Comparison of ENCODE assay signal across 10 mouse cellular contexts in the genomic region with DNA sequence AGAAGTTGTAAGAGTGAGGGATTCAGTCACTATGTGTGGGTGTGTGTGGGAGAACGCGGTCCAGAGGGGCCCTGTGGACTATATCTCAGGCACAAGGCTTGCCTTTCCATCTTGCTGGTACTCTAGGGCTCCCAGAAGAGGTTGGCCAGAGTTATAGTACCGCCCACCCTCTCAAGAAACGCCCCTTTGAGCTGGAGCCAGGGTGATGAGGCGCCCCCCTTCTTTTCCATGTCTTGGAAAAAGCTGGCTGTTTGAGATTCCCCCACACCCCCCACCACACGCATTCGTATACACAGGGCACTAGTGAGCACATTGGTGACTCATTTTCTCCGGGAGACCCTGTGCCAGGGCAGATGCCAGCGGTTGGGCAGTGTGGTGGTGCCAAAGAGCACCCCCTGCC. TPM values are rescaled to one million over a fixed set of nuclear protein-coding genes. Genes with fewer than 3 reads are reported as not detected.
DNase-seq lines count a peak whose midpoint lies in the region; ATAC-seq lines count a peak whose summit lies in the region.
"Had no signal": no experiment of that assay in that cellular context is flagged by ENCODE, and none has a peak within 500 bp of the region (broad histone marks: within the 10 kb centered on the region; RNA-seq: fewer than 3 reads in every experiment).

No protein-coding gene starts in this region.

- peaks cover 15% of the 10 kb centered on the region for H3K36me3 ChIP-seq in embryonic facial prominence, embryonic 13.5 days
- no peaks in the 10 kb centered on the region for H3K36me3 ChIP-seq in intestine, embryonic 15.5 days

- H3K4me3 ChIP-seq in embryonic facial prominence, embryonic 13.5 days = peak overlapping the region; percentile 84
- peak overlapping the region; percentile 91 for H3K4me3 ChIP-seq in intestine, embryonic 15.5 days (replicated peaks)

- peaks cover 60% of the 10 kb centered on the region for H3K4me1 ChIP-seq in embryonic facial prominence, embryonic 13.5 days
- peaks cover 26% of the 10 kb centered on the region for H3K4me1 ChIP-seq in intestine, embryonic 15.5 days (replicated peaks)

- no peaks in the 10 kb centered on the region for H3K9me3 ChIP-seq in embryonic facial prominence, embryonic 13.5 days
- no peaks in the 10 kb centered on the region for H3K9me3 ChIP-seq in intestine, embryonic 15.5 days

- peak; percentile 22; the same call in 1 of the 2 replicates for ATAC-seq in embryonic facial prominence, embryonic 13.5 days (ENCODE audit: insufficient number of reproducible peaks, insufficient read depth, low FRiP score, low TSS enrichment, low read depth)
- ATAC-seq in intestine, embryonic 15.5 days = peak; percentile 59
- no peak for ATAC-seq in megakaryocyte-erythroid progenitor cell, adult 5-6 weeks (replicated peaks; ENCODE audit: low FRiP score, low TSS enrichment, poor library complexity, severe bottlenecking)

- peak overlapping the region; percentile 98 for H3K4me2 ChIP-seq in embryonic facial prominence, embryonic 13.5 days
- peak overlapping the region; percentile 98 for H3K4me2 ChIP-seq in intestine, embryonic 15.5 days (replicated peaks)

- H3K9ac ChIP-seq in embryonic facial prominence, embryonic 13.5 days = peak overlapping the region; percentile 95
- H3K9ac ChIP-seq in intestine, embryonic 15.5 days = peak overlapping the region; percentile 86

- DNase-seq in cerebellum, postnatal 10 days = peak; percentile 39 to 40
- no peak for DNase-seq in cerebellum, adult 8-10 months
- DNase-seq in lung, postnatal 36 days = peak; percentile 38
- DNase-seq in left cerebral cortex, adult 18-20 months (ENCODE audit: low spot score in 2 of 2) = no peak
- no peak for DNase-seq in gastrocnemius, adult 8-10 months (ENCODE audit: low spot score in 2 of 2)

- 20% methylated on average over 9 of the region's 9 CpGs for WGBS in embryonic facial prominence, embryonic 13.5 days
- WGBS in intestine, embryonic 15.5 days = 23% methylated on average over 9 of the region's 9 CpGs

- H3K27ac ChIP-seq in embryonic facial prominence, embryonic 13.5 days = peak overlapping the region; percentile 83
- H3K27ac ChIP-seq in intestine, embryonic 15.5 days = peak overlapping the region; percentile 80

- H3K27me3 ChIP-seq in embryonic facial prominence, embryonic 13.5 days = peaks cover 18% of the 10 kb centered on the region; the same call in 1 of the 2 replicates
- peaks cover 3% of the 10 kb centered on the region; the same call in 1 of the 2 replicates for H3K27me3 ChIP-seq in intestine, embryonic 15.5 days (replicated peaks)

RNA-seq across cellular contexts. Expression of a gene that starts 2.8 kb away (rescaled TPM):
- 26.1 and 30.2 TPM in 2 replicates for polyA plus RNA-seq in embryonic facial prominence, embryonic 13.5 days (2015; fragmentation: Nextera tagmentation; extraction: Ambion mirVana)
- 13.1 and 13.3 TPM in 2 replicates for polyA plus RNA-seq in intestine, embryonic 15.5 days (2015; fragmentation: Nextera tagmentation; extraction: Ambion mirVana)
- 1.2 TPM in 1 of 2 replicates, not detected in the other for total RNA-seq in megakaryocyte-erythroid progenitor cell, adult 5-6 weeks (2014; fragmentation: Nextera tagmentation)
- not detected in 2 replicates for total RNA-seq in megakaryocyte-erythroid progenitor cell, adult 5-6 weeks (2017)
- 1 to 10 TPM; 4.2 to 5.2 TPM for total RNA-seq in left cerebral cortex, adult 18-20 months (2021)
- total RNA-seq in gastrocnemius, adult 8-10 months (2022) = under 1 TPM; 0.17 to 0.67 (median 0.65) TPM

RNA-seq across cellular contexts. Expression of a gene that starts 44.6 kb away (rescaled TPM):
- 0.11 TPM in 1 of 2 replicates, not detected in the other for polyA plus RNA-seq in embryonic facial prominence, embryonic 13.5 days (2015; fragmentation: Nextera tagmentation; extraction: Ambion mirVana)
- polyA plus RNA-seq in intestine, embryonic 15.5 days (2015; fragmentation: Nextera tagmentation; extraction: Ambion mirVana) = 67.1 and 77.3 TPM in 2 replicates
- not detected in 2 replicates for total RNA-seq in megakaryocyte-erythroid progenitor cell, adult 5-6 weeks (2014; fragmentation: Nextera tagmentation)
- not detected in 2 replicates for total RNA-seq in megakaryocyte-erythroid progenitor cell, adult 5-6 weeks (2017)
- not detected for total RNA-seq in left cerebral cortex, adult 18-20 months (2021)
- total RNA-seq in gastrocnemius, adult 8-10 months (2022) = not detected
- polyA plus RNA-seq: C2C12; cortical plate, adult 2 months had no signal

Comparison
In these comparisons a context has a peak if more than half of its experiments do, and no peak if none do; other contexts are left out.
1. DNase-seq: peak in cerebellum, postnatal 10 days (2 of 2) and lung, postnatal 36 days (single experiment); none in cerebellum, adult 8-10 months (single experiment), left cerebral cortex, adult 18-20 months (0 of 2) and gastrocnemius, adult 8-10 months (0 of 2).